Mouse (Mus musculus): ENCODE data around the gene Uckl1.

- no peak for TF ChIP-seq POLR2A (IDR thresholded peaks at IDR 0.05; ENCODE audit: control insufficient read depth, extremely low read depth, insufficient read depth, low read length, poor library complexity)
- no peak for TF ChIP-seq CTCF (IDR thresholded peaks at IDR 0.05; ENCODE audit: borderline replicate concordance, control insufficient read depth, extremely low read depth, insufficient read depth, low read length, poor library complexity)
These were observed 1.0 kb downstream of the Uckl1 start for GRCm38 (mm10) chr2:181583460-181584257.
